Mouse (Mus musculus) ES-E14 (cell line): Measurements from ENCODE around the gene Siglecf. TPM values are rescaled to one million over a fixed set of nuclear protein-coding genes. Genes with fewer than 3 reads are reported as not detected.

ENCODE experiments used
- DNase-seq: peaks from one replicate; pipeline ENCODE4 v3.0.0-alpha.2; 2013; ENCODE audit warnings: low read depth, low spot score
- H3K27ac ChIP-seq: 2 replicates; pipeline ENCODE4 v1.5.1; 2012; ENCODE audit warnings: low read depth, mild to moderate bottlenecking, low read length, moderate library complexity, mixed read lengths; ENCODE audit not compliant: poor library complexity, insufficient read depth, severe bottlenecking
- H3K36me3 ChIP-seq: 2 replicates; pipeline ENCODE4 v1.6.1; 2012; ENCODE audit warnings: mild to moderate bottlenecking, low read length, moderate library complexity, mixed read lengths; ENCODE audit not compliant: control insufficient read depth, poor library complexity, insufficient read depth, severe bottlenecking
- H3K4me1 ChIP-seq, 2 experiments: fragments of 150-350 bp in 1 of 2; sonication (generic) in 1 of 2; 2 replicates each; pipeline ENCODE4 v1.6.1; 2012; ENCODE audit warnings: low read length in 2 of 2, mild to moderate bottlenecking in 1 of 2, mixed read lengths in 1 of 2; ENCODE audit not compliant: control insufficient read depth in 2 of 2, insufficient read depth in 2 of 2, poor library complexity in 1 of 2
- H3K4me3 ChIP-seq, 2 experiments: fragments of 150-350 bp in 1 of 2; sonication (generic) in 1 of 2; 2 replicates each; pipeline ENCODE4 v1.5.1; 2012; ENCODE audit warnings: low read length in 2 of 2, low read depth in 1 of 2, mild to moderate bottlenecking in 1 of 2, mixed read lengths in 1 of 2; ENCODE audit not compliant: insufficient read depth in 1 of 2, poor library complexity in 1 of 2, severe bottlenecking in 1 of 2
- H3K9ac ChIP-seq: 2 replicates; pipeline ENCODE4 v1.6.1; 2012; ENCODE audit warnings: low read depth, mild to moderate bottlenecking, low read length, mixed read lengths; ENCODE audit not compliant: poor library complexity, insufficient read depth, severe bottlenecking
- H3K9me3 ChIP-seq: fragments of 150-350 bp; sonication (generic); 2 replicates; pipeline ENCODE4 v1.6.1; 2012; ENCODE audit warnings: low read depth, mild to moderate bottlenecking, low read length; ENCODE audit not compliant: control insufficient read depth, insufficient read depth
- CHD2 ChIP-seq: IDR thresholded peaks from 2 replicates; pipeline ENCODE4 v1.6.1; 2014; ENCODE audit warnings: mild to moderate bottlenecking, low read depth, low read length, inconsistent platforms
- HCFC1 ChIP-seq: IDR thresholded peaks from 2 replicates; pipeline ENCODE4 v1.6.1; 2012; ENCODE audit warnings: low read length, inconsistent platforms, borderline replicate concordance; ENCODE audit not compliant: insufficient read depth
- MAFK ChIP-seq: IDR thresholded peaks from 2 replicates; pipeline ENCODE4 v1.6.1; 2014; ENCODE audit warnings: mild to moderate bottlenecking, low read depth, low read length, inconsistent platforms; ENCODE audit not compliant: insufficient read depth
- ZC3H11A ChIP-seq: IDR thresholded peaks from 2 replicates; pipeline ENCODE4 v1.6.1; 2012; ENCODE audit warnings: low read depth, mild to moderate bottlenecking, inconsistent platforms, low read length, borderline replicate concordance
- ZNF384 ChIP-seq: IDR thresholded peaks from 2 replicates; pipeline ENCODE4 v1.6.1; 2012; ENCODE audit warnings: low read depth, low read length, inconsistent platforms
- in situ Hi-C, 2 experiments: fragments of 600-800 bp; cut with MboI; formaldehyde crosslinking; loops; one replicate each; pipeline ENCODE4 v1.15.1; 2025; ENCODE audit warnings: low sequenced_read_pairs in 2 of 2, inconsistent platforms in 1 of 2; ENCODE audit not compliant: unreplicated experiment in 2 of 2
- total RNA-seq: library from RNA; depleted of rRNA; stranded (reverse); fragments of 300-350 nt; gene quantifications from 2 replicates; pipeline ENCODE4 v1.2.3, GENCODE M21; 2012

Siglecf gene
- total RNA-seq, 1 experiment: 0.49 TPM

- Histone ChIP-seq H3K9me3 (no peaks in the 10 kb centered on the region), H3K36me3 (no peaks in the 10 kb centered on the region), H3K4me1 (no peaks in the 10 kb centered on the region), H3K4me3 (no peak overlapping the region), H3K9ac (no peak overlapping the region), H3K27ac (no peak overlapping the region)
- DNase-seq: peak; percentile 62
- in situ Hi-C loops: no loop called here
- TF ChIP-seq ZNF384 (peak; percentile 27; the same call in 1 of the 2 replicates), ZC3H11A (no peak)
Observed at GRCm38 (mm10) chr7:43378226-43378625, 27.1 kb downstream of the Siglecf start.

GRCm38 (mm10) chr7:43392349-43393121, 41.4 kb downstream of the Siglecf start:
- Histone ChIP-seq H3K4me3 (no peak overlapping the region), H3K27ac (no peak overlapping the region), H3K4me1 (no peaks in the 10 kb centered on the region), H3K36me3 (no peaks in the 10 kb centered on the region), H3K9me3 (no peaks in the 10 kb centered on the region), H3K9ac (no peak overlapping the region)
- no peak for DNase-seq
- in situ Hi-C loops: no loop called here
- no peak for TF ChIP-seq HCFC1
- no peak for TF ChIP-seq CHD2

- in situ Hi-C loops: no loop called here
- Histone ChIP-seq H3K4me3 (no peak overlapping the region), H3K36me3 (no peaks in the 10 kb centered on the region), H3K9me3 (no peaks in the 10 kb centered on the region), H3K4me1 (no peaks in the 10 kb centered on the region), H3K27ac (no peak overlapping the region), H3K9ac (no peak overlapping the region)
- TF ChIP-seq ZC3H11A: no peak
- TF ChIP-seq HCFC1: no peak
- no peak for DNase-seq
Observed at GRCm38 (mm10) chr7:43399501-43399900, 48.4 kb downstream of the Siglecf start.

- no peak overlapping the region for H3K9ac ChIP-seq
- H3K4me3 ChIP-seq: no peak overlapping the region
- no peaks in the 10 kb centered on the region for H3K9me3 ChIP-seq
- no peak overlapping the region for H3K27ac ChIP-seq
- TF ChIP-seq MAFK (no peak), ZNF384 (no peak)
- no peaks in the 10 kb centered on the region for H3K36me3 ChIP-seq
- in situ Hi-C loops: no loop called here
- H3K4me1 ChIP-seq: no peaks in the 10 kb centered on the region
- DNase-seq: no peak
Observed at GRCm38 (mm10) chr7:43402718-43403117, 51.6 kb downstream of the Siglecf start.

GRCm38 (mm10) chr7:43407573-43407972, 56.4 kb downstream of the Siglecf start:
- Histone ChIP-seq H3K36me3 (no peaks in the 10 kb centered on the region), H3K4me1 (peaks cover 0 to 2% of the 10 kb centered on the region in 2 experiments; a peak in 1 of 4 replicates), H3K27ac (no peak overlapping the region), H3K9me3 (no peaks in the 10 kb centered on the region), H3K9ac (no peak overlapping the region), H3K4me3 (no peak overlapping the region)
- no peak for DNase-seq
- no peak for TF ChIP-seq ZC3H11A
- no peak for TF ChIP-seq CHD2
- TF ChIP-seq HCFC1: no peak
- no peak for TF ChIP-seq MAFK
- TF ChIP-seq ZNF384: no peak
- in situ Hi-C loops: no loop called here
